Mouse (Mus musculus): ENCODE measurements around the gene Hoxa4.

Gene Hoxa4

GRCm38 (mm10) chr6:52203371-52204049, 12.0 kb upstream of the Hoxa4 start:
- DNase-seq (ENCODE audit: low spot score in 2 of 2) = no peak

GRCm38 (mm10) chr6:52203121-52203370, 11.5 kb upstream of the Hoxa4 start:
- DNase-seq (ENCODE audit: low spot score in 2 of 2) = no peak

GRCm38 (mm10) chr6:52202362-52203120, 11.0 kb upstream of the Hoxa4 start:
- DNase-seq (ENCODE audit: low spot score in 2 of 2) = no peak

GRCm38 (mm10) chr6:52201269-52201668, 9.7 kb upstream of the Hoxa4 start:
- DNase-seq (ENCODE audit: low spot score in 2 of 2) = no peak

GRCm38 (mm10) chr6:52200751-52201250, 9.2 kb upstream of the Hoxa4 start:
- no peak for DNase-seq (ENCODE audit: low spot score in 2 of 2)

GRCm38 (mm10) chr6:52200073-52200750, 8.7 kb upstream of the Hoxa4 start:
- no peak for DNase-seq (ENCODE audit: low spot score in 2 of 2)

GRCm38 (mm10) chr6:52197271-52197670, 5.7 kb upstream of the Hoxa4 start:
- no peak for DNase-seq (ENCODE audit: low spot score in 2 of 2)

- no peak for DNase-seq (ENCODE audit: low spot score in 2 of 2)
These were observed 5.3 kb upstream of the Hoxa4 start for GRCm38 (mm10) chr6:52196811-52197210.

GRCm38 (mm10) chr6:52194690-52195089, 3.1 kb upstream of the Hoxa4 start:
- DNase-seq (ENCODE audit: low spot score in 2 of 2) = no peak

GRCm38 (mm10) chr6:52191860-52192550, 452 bp upstream of the Hoxa4 start:
- peak; percentile 75 to 79 for DNase-seq (ENCODE audit: low spot score in 2 of 2)

GRCm38 (mm10) chr6:52190410-52190809, 1.1 kb downstream of the Hoxa4 start:
- no peak for DNase-seq (ENCODE audit: low spot score in 2 of 2)

- no peak for DNase-seq (ENCODE audit: low spot score in 2 of 2)
These were observed 1.6 kb downstream of the Hoxa4 start for GRCm38 (mm10) chr6:52189909-52190308.

GRCm38 (mm10) chr6:52189172-52189591, 2.4 kb downstream of the Hoxa4 start:
- DNase-seq (ENCODE audit: low spot score in 2 of 2) = no peak

GRCm38 (mm10) chr6:52186500-52186899, 5.1 kb downstream of the Hoxa4 start:
- no peak for DNase-seq (ENCODE audit: low spot score in 2 of 2)

- DNase-seq (ENCODE audit: low spot score in 2 of 2) = no peak
These were observed 5.7 kb downstream of the Hoxa4 start for GRCm38 (mm10) chr6:52185834-52186233.

- DNase-seq (ENCODE audit: low spot score in 2 of 2) = no peak
These were observed 6.3 kb downstream of the Hoxa4 start for GRCm38 (mm10) chr6:52185222-52185621.

- no peak for DNase-seq (ENCODE audit: low spot score in 2 of 2)
These were observed 6.9 kb downstream of the Hoxa4 start for GRCm38 (mm10) chr6:52184668-52185067.

GRCm38 (mm10) chr6:52183311-52184080, 8.1 kb downstream of the Hoxa4 start:
- DNase-seq (ENCODE audit: low spot score in 2 of 2) = no peak

- DNase-seq (ENCODE audit: low spot score in 2 of 2) = no peak
These were observed 8.8 kb downstream of the Hoxa4 start for GRCm38 (mm10) chr6:52182793-52183192.

GRCm38 (mm10) chr6:52182030-52182429, 9.5 kb downstream of the Hoxa4 start:
- DNase-seq (ENCODE audit: low spot score in 2 of 2) = no peak

GRCm38 (mm10) chr6:52180726-52181125, 10.8 kb downstream of the Hoxa4 start:
- no peak for DNase-seq (ENCODE audit: low spot score in 2 of 2)

Data from natural killer cell, adult 2 months (primary cell).